Mouse (Mus musculus) stomach, postnatal 0 days (tissue): ENCODE results near the gene Myo18b.

Experiments used
- CTCF ChIP-seq: IDR thresholded peaks from 2 replicates; pipeline ENCODE4 v1.5.1; 2016; ENCODE audit warnings: antibody characterized with exemption, low read depth, mild to moderate bottlenecking, moderate library complexity
- EP300 ChIP-seq: optimal IDR thresholded peaks from 2 replicates; pipeline ENCODE3; 2016; ENCODE audit warnings: antibody characterized with exemption

DNA sequence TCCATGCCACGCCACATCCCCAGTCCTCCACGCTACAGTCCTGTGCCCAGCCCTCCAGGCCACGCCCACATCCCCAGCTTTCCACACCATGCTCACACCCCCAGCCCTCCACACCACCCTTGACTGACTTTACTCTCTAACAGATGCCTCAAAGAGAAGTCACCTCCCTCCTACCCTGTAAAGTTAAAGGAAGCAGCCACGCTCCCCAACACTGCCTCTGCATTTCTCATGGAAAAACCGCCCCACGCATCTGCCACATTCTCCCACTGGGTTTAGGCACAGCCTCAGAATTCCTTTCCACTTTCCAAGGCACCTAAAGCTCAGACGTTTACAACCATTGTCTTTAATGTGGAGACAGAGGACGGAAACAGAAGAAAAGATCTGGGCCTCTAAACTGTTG is 110.1 kb downstream of the Myo18b start:
- no peak for TF ChIP-seq CTCF
- TF ChIP-seq EP300 = no peak
